Mouse (Mus musculus) olfactory bulb, adult 2 months (tissue): ENCODE measurements at regions not wholly inside any gene's neighbourhood (a gene's known extent, or its start where the extent isn't known, plus 50 kb on each side); places are given as distances from the start of the nearest gene placed in this dataset.

Experiments used
- CTCF ChIP-seq: fragments of 200-500 bp; IDR thresholded peaks from 2 replicates; pipeline ENCODE4 v1.5.1; 2012; ENCODE audit warnings: low read depth, mild to moderate bottlenecking, low read length, moderate library complexity; ENCODE audit not compliant: insufficient read depth
- POLR2A ChIP-seq: fragments of 200-500 bp; IDR thresholded peaks from 2 replicates; pipeline ENCODE4 v1.6.1; 2012; ENCODE audit warnings: mild to moderate bottlenecking, low read depth, low read length, moderate library complexity; ENCODE audit not compliant: insufficient read depth

DNA sequence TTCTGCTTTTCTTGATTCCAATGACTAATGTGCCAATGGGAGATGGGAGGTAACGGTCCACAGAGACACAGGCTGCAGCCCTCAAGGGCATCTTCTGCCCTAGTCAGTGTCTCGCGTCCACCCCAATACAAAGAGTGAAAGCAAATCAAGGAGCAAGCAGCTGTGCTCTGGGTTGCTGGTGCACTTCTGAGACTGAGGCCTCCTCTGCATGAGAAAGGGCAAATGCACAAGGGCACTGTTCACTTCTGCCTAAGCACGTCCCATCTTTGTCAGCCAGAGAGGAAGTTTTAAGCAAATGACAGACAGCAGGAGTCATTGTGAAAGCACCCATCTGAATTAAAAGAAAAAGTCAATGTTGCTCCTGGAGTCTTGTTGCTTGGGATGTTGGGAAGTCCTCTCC lies 224.3 kb downstream of the Irx2 start:
- no peak for TF ChIP-seq POLR2A
- no peak for TF ChIP-seq CTCF
